Mouse (Mus musculus) lung, postnatal 25 days (tissue): ENCODE measurements around the gene Sprn.

Source experiments
- DNase-seq: peaks from one replicate; pipeline ENCODE4 v3.0.0; 2022; ENCODE audit warnings: low spot score

Gene Sprn

GRCm38 (mm10) chr7:140101498-140101897, 53.2 kb downstream of the Sprn start:
- DNase-seq = no peak
